Mouse (Mus musculus) lung, embryonic 15.5 days (tissue): ENCODE measurements around the gene Oaz1. TPM values are rescaled to one million over a fixed set of nuclear protein-coding genes. Genes with fewer than 3 reads are reported as not detected.
A peak's percentile ranks its signal among the peaks of the same experiment; 100 is the strongest.

ENCODE experiments used
- ATAC-seq: fragments of 200-750 bp; cut with Nextera tagmentation; 2 replicates; pipeline ENCODE4 v1.8.0; 2017; ENCODE audit warnings: moderate number of reproducible peaks, borderline replicate concordance; ENCODE audit not compliant: low FRiP score, low TSS enrichment; ENCODE audit errors: extremely low read depth
- H3K27ac ChIP-seq: fragments of 300-500 bp; sonication (generic); 2 replicates; pipeline ENCODE4 v1.5.1; 2015; ENCODE audit warnings: moderate library complexity, mild to moderate bottlenecking, inconsistent platforms
- H3K27me3 ChIP-seq: fragments of 300-500 bp; sonication (generic); 2 replicates; pipeline ENCODE4 v1.6.1; 2015; ENCODE audit warnings: inconsistent platforms
- H3K36me3 ChIP-seq: fragments of 300-500 bp; sonication (generic); 2 replicates; pipeline ENCODE4 v1.6.1; 2015; ENCODE audit warnings: inconsistent platforms
- H3K4me1 ChIP-seq: fragments of 300-500 bp; sonication (generic); 2 replicates; pipeline ENCODE4 v1.6.1; 2015; ENCODE audit warnings: inconsistent platforms
- H3K4me2 ChIP-seq: fragments of 300-500 bp; sonication (generic); 2 replicates; pipeline ENCODE4 v1.6.1; 2015; ENCODE audit warnings: inconsistent platforms, mild to moderate bottlenecking, moderate library complexity
- H3K4me3 ChIP-seq: fragments of 300-500 bp; sonication (generic); 2 replicates; pipeline ENCODE4 v1.5.1; 2015; ENCODE audit warnings: mild to moderate bottlenecking, inconsistent platforms
- H3K9ac ChIP-seq: fragments of 300-500 bp; sonication (generic); 2 replicates; pipeline ENCODE4 v1.6.1; 2015; ENCODE audit warnings: inconsistent platforms
- H3K9me3 ChIP-seq: fragments of 300-500 bp; sonication (generic); 2 replicates; pipeline ENCODE4 v1.6.1; 2016; ENCODE audit warnings: inconsistent platforms
- WGBS: fragments of 180-500 bp; shearing (Covaris S2); methylation state at CpG from one replicate; pipeline ENCODE4 v1.1.7; 2015; 5-methylcytosine and 5-hydroxymethylcytosine counted together
- polyA plus RNA-seq: library from polyadenylated mRNA; unstranded; fragments of >200 nt; fragmentation: Nextera tagmentation; extraction: Ambion mirVana; gene quantifications from 2 replicates; pipeline ENCODE4 v1.2.1, GENCODE M21; 2015

Gene Oaz1
- 1,965 and 1,985 TPM in 2 replicates for polyA plus RNA-seq

- peaks cover 17% of the 10 kb centered on the region for H3K36me3 ChIP-seq
- no peaks in the 10 kb centered on the region for H3K9me3 ChIP-seq
- WGBS = under 1% methylated on average over 82 of the region's 82 CpGs
- peak within 1 kb of the TSS; percentile 80 for H3K4me2 ChIP-seq
- peak within 1 kb of the TSS; percentile 77 for H3K4me3 ChIP-seq
- peak within 1 kb of the TSS; percentile 92 for H3K27ac ChIP-seq
- peak within 1 kb of the TSS; percentile 96 for H3K9ac ChIP-seq
- H3K27me3 ChIP-seq = no peaks in the 10 kb centered on the region
- peak; percentile 98 for ATAC-seq
- H3K4me1 ChIP-seq = peaks cover 29% of the 10 kb centered on the region
These were observed at the start of gene Oaz1 for GRCm38 (mm10) chr10:80826151-80827062. Oaz1 (plus strand) TSS chr10:80826656.

GRCm38 (mm10) chr10:80777123-80777522 lies 49.3 kb upstream of the Oaz1 start:
- Histone ChIP-seq H3K4me3 (no peak overlapping the region), H3K9me3 (no peaks in the 10 kb centered on the region), H3K4me1 (no peaks in the 10 kb centered on the region), H3K27ac (no peak overlapping the region), H3K27me3 (no peaks in the 10 kb centered on the region), H3K9ac (no peak overlapping the region), H3K4me2 (no peak overlapping the region), H3K36me3 (peaks cover 96% of the 10 kb centered on the region)
- ATAC-seq = no peak
- 86% methylated on average over 5 of the region's 5 CpGs for WGBS

- H3K36me3 ChIP-seq = peaks cover 97% of the 10 kb centered on the region
- H3K4me2 ChIP-seq = no peak overlapping the region
- no peaks in the 10 kb centered on the region for H3K4me1 ChIP-seq
- H3K9me3 ChIP-seq = no peaks in the 10 kb centered on the region
- no peaks in the 10 kb centered on the region for H3K27me3 ChIP-seq
- H3K27ac ChIP-seq = no peak overlapping the region
- no peak for ATAC-seq
- no peak overlapping the region for H3K9ac ChIP-seq
- no peak overlapping the region for H3K4me3 ChIP-seq
These were observed 46.9 kb upstream of the Oaz1 start for GRCm38 (mm10) chr10:80779565-80779964.

GRCm38 (mm10) chr10:80784302-80784701 lies 42.2 kb upstream of the Oaz1 start:
- no peaks in the 10 kb centered on the region for H3K4me1 ChIP-seq
- no peak overlapping the region for H3K9ac ChIP-seq
- peaks cover 96% of the 10 kb centered on the region for H3K36me3 ChIP-seq
- WGBS = 96% methylated on average over 2 of the region's 2 CpGs
- no peaks in the 10 kb centered on the region for H3K27me3 ChIP-seq
- H3K27ac ChIP-seq = no peak overlapping the region
- H3K9me3 ChIP-seq = no peaks in the 10 kb centered on the region
- H3K4me3 ChIP-seq = no peak overlapping the region
- H3K4me2 ChIP-seq = no peak overlapping the region
- no peak for ATAC-seq

GRCm38 (mm10) chr10:80784871-80785270 lies 41.6 kb upstream of the Oaz1 start:
- H3K9ac ChIP-seq = no peak overlapping the region
- 84% methylated on average over 12 of the region's 12 CpGs for WGBS
- ATAC-seq = no peak
- H3K36me3 ChIP-seq = peaks cover 96% of the 10 kb centered on the region
- H3K4me3 ChIP-seq = no peak overlapping the region
- H3K4me1 ChIP-seq = no peaks in the 10 kb centered on the region
- H3K9me3 ChIP-seq = no peaks in the 10 kb centered on the region
- no peak overlapping the region for H3K4me2 ChIP-seq
- no peaks in the 10 kb centered on the region for H3K27me3 ChIP-seq
- H3K27ac ChIP-seq = no peak overlapping the region

- WGBS = 91% methylated on average over 11 of the region's 11 CpGs
- Histone ChIP-seq H3K9me3 (no peaks in the 10 kb centered on the region), H3K4me1 (no peaks in the 10 kb centered on the region), H3K9ac (no peak overlapping the region), H3K27ac (no peak overlapping the region), H3K4me2 (no peak overlapping the region), H3K4me3 (no peak overlapping the region), H3K27me3 (no peaks in the 10 kb centered on the region), H3K36me3 (peaks cover 96% of the 10 kb centered on the region)
- no peak for ATAC-seq
These were observed 40.5 kb upstream of the Oaz1 start for GRCm38 (mm10) chr10:80785963-80786362.

- Histone ChIP-seq H3K4me2 (no peak overlapping the region), H3K9ac (no peak overlapping the region), H3K27ac (no peak overlapping the region), H3K9me3 (no peaks in the 10 kb centered on the region), H3K36me3 (peaks cover 96% of the 10 kb centered on the region), H3K27me3 (no peaks in the 10 kb centered on the region), H3K4me3 (no peak overlapping the region), H3K4me1 (no peaks in the 10 kb centered on the region)
- 64% methylated on average over 2 of the region's 2 CpGs for WGBS
- no peak for ATAC-seq
These were observed 38.9 kb upstream of the Oaz1 start for GRCm38 (mm10) chr10:80787517-80787916.

GRCm38 (mm10) chr10:80790761-80791404 lies 35.6 kb upstream of the Oaz1 start:
- no peak for ATAC-seq
- no peak overlapping the region for H3K4me3 ChIP-seq
- no peaks in the 10 kb centered on the region for H3K4me1 ChIP-seq
- H3K36me3 ChIP-seq = peaks cover 95% of the 10 kb centered on the region
- 82% methylated on average over 19 of the region's 19 CpGs for WGBS
- H3K27ac ChIP-seq = no peak overlapping the region
- H3K27me3 ChIP-seq = no peaks in the 10 kb centered on the region
- no peak overlapping the region for H3K4me2 ChIP-seq
- H3K9ac ChIP-seq = no peak overlapping the region
- no peaks in the 10 kb centered on the region for H3K9me3 ChIP-seq

- ATAC-seq = no peak
- H3K27ac ChIP-seq = no peak overlapping the region
- no peak overlapping the region for H3K4me2 ChIP-seq
- WGBS = 73% methylated on average over 33 of the region's 33 CpGs
- peaks cover 7% of the 10 kb centered on the region; the same call in 1 of the 2 replicates for H3K4me1 ChIP-seq
- no peaks in the 10 kb centered on the region for H3K9me3 ChIP-seq
- H3K9ac ChIP-seq = no peak overlapping the region
- no peak overlapping the region for H3K4me3 ChIP-seq
- H3K36me3 ChIP-seq = peaks cover 89% of the 10 kb centered on the region
- no peaks in the 10 kb centered on the region for H3K27me3 ChIP-seq
These were observed 34.8 kb upstream of the Oaz1 start for GRCm38 (mm10) chr10:80791476-80792174.

GRCm38 (mm10) chr10:80792175-80793032 lies 34.1 kb upstream of the Oaz1 start:
- Histone ChIP-seq H3K4me3 (no peak overlapping the region), H3K4me2 (no peak overlapping the region), H3K9ac (no peak overlapping the region), H3K27ac (no peak overlapping the region), H3K27me3 (no peaks in the 10 kb centered on the region), H3K4me1 (peaks cover 14% of the 10 kb centered on the region), H3K36me3 (peaks cover 83% of the 10 kb centered on the region), H3K9me3 (no peaks in the 10 kb centered on the region)
- 65% methylated on average over 41 of the region's 41 CpGs for WGBS
- ATAC-seq = peak; percentile 3; the same call in 1 of the 2 replicates
